Mouse (Mus musculus): ENCODE measurements at regions not wholly inside any gene's neighbourhood (a gene's known extent, or its start where the extent isn't known, plus 50 kb on each side); places are given as distances from the start of the nearest gene placed in this dataset.

- peak; percentile 70 for DNase-seq (ENCODE audit: low spot score)
Measured at GRCm38 (mm10) chr15:71375775-71376174, 2458.6 kb upstream of the Gm6569 start.
